Mouse (Mus musculus) ES-E14 (cell line): ENCODE results near the gene Nfam1. TPM values are rescaled to one million over a fixed set of nuclear protein-coding genes. Genes with fewer than 3 reads are reported as not detected.

ENCODE experiments used
- DNase-seq: peaks from one replicate; pipeline ENCODE4 v3.0.0-alpha.2; 2013; ENCODE audit warnings: low read depth, low spot score
- H3K27ac ChIP-seq: 2 replicates; pipeline ENCODE4 v1.5.1; 2012; ENCODE audit warnings: low read depth, mild to moderate bottlenecking, low read length, moderate library complexity, mixed read lengths; ENCODE audit not compliant: poor library complexity, insufficient read depth, severe bottlenecking
- H3K36me3 ChIP-seq: 2 replicates; pipeline ENCODE4 v1.6.1; 2012; ENCODE audit warnings: mild to moderate bottlenecking, low read length, moderate library complexity, mixed read lengths; ENCODE audit not compliant: control insufficient read depth, poor library complexity, insufficient read depth, severe bottlenecking
- H3K4me1 ChIP-seq, 2 experiments: fragments of 150-350 bp in 1 of 2; sonication (generic) in 1 of 2; 2 replicates each; pipeline ENCODE4 v1.6.1; 2012; ENCODE audit warnings: low read length in 2 of 2, mild to moderate bottlenecking in 1 of 2, mixed read lengths in 1 of 2; ENCODE audit not compliant: control insufficient read depth in 2 of 2, insufficient read depth in 2 of 2, poor library complexity in 1 of 2
- H3K4me3 ChIP-seq, 2 experiments: fragments of 150-350 bp in 1 of 2; sonication (generic) in 1 of 2; 2 replicates each; pipeline ENCODE4 v1.5.1; 2012; ENCODE audit warnings: low read length in 2 of 2, low read depth in 1 of 2, mild to moderate bottlenecking in 1 of 2, mixed read lengths in 1 of 2; ENCODE audit not compliant: insufficient read depth in 1 of 2, poor library complexity in 1 of 2, severe bottlenecking in 1 of 2
- H3K9ac ChIP-seq: 2 replicates; pipeline ENCODE4 v1.6.1; 2012; ENCODE audit warnings: low read depth, mild to moderate bottlenecking, low read length, mixed read lengths; ENCODE audit not compliant: poor library complexity, insufficient read depth, severe bottlenecking
- H3K9me3 ChIP-seq: fragments of 150-350 bp; sonication (generic); 2 replicates; pipeline ENCODE4 v1.6.1; 2012; ENCODE audit warnings: low read depth, mild to moderate bottlenecking, low read length; ENCODE audit not compliant: control insufficient read depth, insufficient read depth
- CHD2 ChIP-seq: IDR thresholded peaks from 2 replicates; pipeline ENCODE4 v1.6.1; 2014; ENCODE audit warnings: mild to moderate bottlenecking, low read depth, low read length, inconsistent platforms
- HCFC1 ChIP-seq: IDR thresholded peaks from 2 replicates; pipeline ENCODE4 v1.6.1; 2012; ENCODE audit warnings: low read length, inconsistent platforms, borderline replicate concordance; ENCODE audit not compliant: insufficient read depth
- MAFK ChIP-seq: IDR thresholded peaks from 2 replicates; pipeline ENCODE4 v1.6.1; 2014; ENCODE audit warnings: mild to moderate bottlenecking, low read depth, low read length, inconsistent platforms; ENCODE audit not compliant: insufficient read depth
- ZC3H11A ChIP-seq: IDR thresholded peaks from 2 replicates; pipeline ENCODE4 v1.6.1; 2012; ENCODE audit warnings: low read depth, mild to moderate bottlenecking, inconsistent platforms, low read length, borderline replicate concordance
- ZNF384 ChIP-seq: IDR thresholded peaks from 2 replicates; pipeline ENCODE4 v1.6.1; 2012; ENCODE audit warnings: low read depth, low read length, inconsistent platforms
- in situ Hi-C, 2 experiments: fragments of 600-800 bp; cut with MboI; formaldehyde crosslinking; loops; one replicate each; pipeline ENCODE4 v1.15.1; 2025; ENCODE audit warnings: low sequenced_read_pairs in 2 of 2, inconsistent platforms in 1 of 2; ENCODE audit not compliant: unreplicated experiment in 2 of 2
- total RNA-seq: library from RNA; depleted of rRNA; stranded (reverse); fragments of 300-350 nt; gene quantifications from 2 replicates; pipeline ENCODE4 v1.2.3, GENCODE M21; 2012

Gene Nfam1
- total RNA-seq, 1 experiment, result 2.1 TPM

DNA sequence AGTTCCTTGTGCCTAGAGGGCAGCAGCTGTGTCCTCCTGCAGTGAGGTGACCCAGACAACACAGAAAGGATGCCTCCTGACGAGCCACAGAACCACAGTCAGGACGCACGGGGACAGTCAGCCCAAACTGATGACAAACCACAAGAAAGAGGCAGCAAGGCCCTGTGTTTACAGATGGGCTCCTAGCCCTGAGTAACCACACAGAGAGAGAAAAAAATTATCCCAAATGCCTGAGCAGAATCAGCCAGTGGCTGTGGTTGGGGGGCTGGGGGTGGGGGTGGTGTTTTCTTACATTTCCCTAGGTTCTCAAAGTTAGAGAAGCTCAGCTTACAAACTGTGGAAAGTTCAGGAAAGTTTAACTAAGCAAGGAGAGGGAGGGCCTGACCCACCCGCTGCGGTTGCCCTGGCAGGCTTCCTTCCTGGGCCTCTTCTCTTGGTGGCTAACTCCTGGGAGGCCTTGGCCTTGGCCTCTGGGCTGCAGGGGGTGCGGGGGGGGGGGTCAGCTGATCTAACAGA is 63.8 kb downstream of the Nfam1 start:
- Histone ChIP-seq H3K4me3 (no peak overlapping the region), H3K27ac (no peak overlapping the region), H3K9ac (peak overlapping the region; percentile 56; the same call in 1 of the 2 replicates), H3K9me3 (no peaks in the 10 kb centered on the region), H3K36me3 (no peaks in the 10 kb centered on the region), H3K4me1 (peaks cover 2 to 18% of the 10 kb centered on the region in 2 experiments; a peak in 2 of 4 replicates)
- DNase-seq, result no peak
- in situ Hi-C loops, result no loop called here
- TF ChIP-seq ZNF384, result no peak
- no peak for TF ChIP-seq CHD2
- no peak for TF ChIP-seq MAFK
- no peak for TF ChIP-seq HCFC1
- no peak for TF ChIP-seq ZC3H11A

DNA sequence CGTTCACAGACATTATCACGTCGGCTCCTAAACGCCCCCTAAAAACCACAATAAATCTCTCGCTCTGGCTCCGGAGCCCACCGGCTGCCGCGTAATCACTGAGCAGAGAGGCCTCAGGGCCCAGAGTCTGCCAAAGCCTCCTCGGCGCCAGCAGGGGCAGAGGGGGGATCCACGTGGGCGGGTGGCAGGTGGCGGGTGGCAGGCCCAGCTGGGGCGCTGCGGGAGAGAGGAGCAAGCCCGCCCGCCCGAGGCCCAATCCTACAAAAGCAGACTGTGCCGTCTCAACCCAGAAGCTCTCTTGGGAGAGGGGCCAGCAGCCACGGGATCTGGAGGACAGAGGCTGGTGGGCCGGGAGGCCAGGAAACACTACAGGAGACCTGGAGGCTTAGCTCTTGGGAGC is 64.7 kb downstream of the Nfam1 start:
- peak overlapping the region; percentile 57 for H3K9ac ChIP-seq
- no peak overlapping the region for H3K27ac ChIP-seq
- no peak for DNase-seq
- H3K9me3 ChIP-seq, result no peaks in the 10 kb centered on the region
- H3K4me3 ChIP-seq, result peak overlapping the region; percentile 48 to 51
- no peak for TF ChIP-seq MAFK
- no peak for TF ChIP-seq CHD2
- no peak for TF ChIP-seq HCFC1
- no peak for TF ChIP-seq ZC3H11A
- no peak for TF ChIP-seq ZNF384
- in situ Hi-C loops, result no loop called here
- no peaks in the 10 kb centered on the region for H3K36me3 ChIP-seq
- H3K4me1 ChIP-seq, result peaks cover 2 to 19% of the 10 kb centered on the region in 2 experiments; a peak in 2 of 4 replicates

DNA sequence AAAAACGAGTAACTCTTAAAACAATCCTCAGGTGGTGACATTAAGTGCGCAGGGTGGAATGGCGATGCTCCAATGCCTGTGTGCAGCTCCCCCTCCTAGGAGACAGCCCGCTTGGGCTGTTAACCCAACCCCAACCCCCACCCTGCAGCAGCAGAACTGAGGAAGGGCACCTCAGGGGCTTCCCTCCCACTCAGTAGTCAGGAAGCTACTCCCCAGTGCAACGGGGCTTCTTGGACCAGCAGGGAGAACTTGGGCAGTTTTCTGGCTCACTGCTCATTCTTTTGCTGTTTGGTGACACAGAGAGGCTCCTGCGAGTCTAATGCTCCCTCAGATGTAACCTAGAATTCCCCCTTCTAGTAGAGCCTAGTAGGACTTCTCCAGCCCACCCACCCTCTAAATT is 65.2 kb downstream of the Nfam1 start:
- TF ChIP-seq MAFK (no peak), ZNF384 (no peak), ZC3H11A (no peak), CHD2 (no peak), HCFC1 (no peak)
- in situ Hi-C loops, result no loop called here
- Histone ChIP-seq H3K9me3 (no peaks in the 10 kb centered on the region), H3K4me1 (peaks cover 2 to 19% of the 10 kb centered on the region in 2 experiments; a peak in 2 of 4 replicates), H3K9ac (0 out of 2 replicates have a peak overlapping the region, but pooled peaks have one; percentile 57), H3K27ac (no peak overlapping the region), H3K4me3 (peak overlapping the region; percentile 48 to 51; a peak in 3 of 4 replicates), H3K36me3 (no peaks in the 10 kb centered on the region)
- no peak for DNase-seq

DNA sequence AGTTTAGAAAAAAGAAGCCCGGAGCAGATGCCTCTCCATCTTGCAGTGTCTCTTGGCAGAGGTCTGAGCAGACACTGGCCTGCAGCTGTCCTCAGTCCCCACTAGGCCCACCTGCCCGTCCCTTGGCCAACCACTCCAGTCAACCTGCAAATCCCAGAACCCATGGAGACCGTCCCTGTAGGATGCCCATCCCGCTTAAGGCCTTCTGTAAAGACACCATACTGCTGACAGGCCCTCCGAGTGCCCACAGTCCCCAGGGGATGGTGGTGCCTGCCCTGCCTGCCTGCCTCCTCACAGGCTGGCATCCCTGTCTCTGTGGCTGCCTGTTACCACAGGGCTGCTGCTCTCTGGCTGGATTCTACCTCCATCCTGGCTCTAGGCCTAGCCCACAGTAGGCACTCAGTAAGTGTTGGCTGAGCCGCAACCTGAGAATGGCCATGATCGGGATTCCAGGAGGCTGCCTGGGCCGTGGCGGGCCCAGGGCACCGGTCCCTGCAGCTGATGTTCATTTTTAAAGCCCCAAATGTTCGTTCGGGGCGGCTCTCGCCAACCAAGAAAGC is 68.8 kb downstream of the Nfam1 start:
- H3K27ac ChIP-seq, result no peak overlapping the region
- H3K36me3 ChIP-seq, result no peaks in the 10 kb centered on the region
- in situ Hi-C loops, result no loop called here
- peaks cover 4 to 28% of the 10 kb centered on the region in 2 experiments; a peak in 3 of 4 replicates for H3K4me1 ChIP-seq
- H3K9ac ChIP-seq, result no peak overlapping the region
- no peaks in the 10 kb centered on the region for H3K9me3 ChIP-seq
- H3K4me3 ChIP-seq, result no peak overlapping the region
- no peak for DNase-seq
- TF ChIP-seq HCFC1, result no peak
